Mouse (Mus musculus) c-Kit-negative CD71-positive TER-119-positive erythroid progenitor cells, embryonic 14.5 days (primary cell): ENCODE results near the gene Manba.
"Not testable (repeated sequence)": the region's sequence is repeated elsewhere in the genome, so short reads cannot be mapped to it uniquely, and the experiment has no call there.

ENCODE experiments used
- DNase-seq: peaks from one replicate; pipeline ENCODE4 v3.0.0-alpha.2; 2013; ENCODE audit warnings: low read depth, low spot score

The Manba gene

GRCm38 (mm10) chr3:135485128-135485899 is at the start of gene Manba:
Gene Manba, plus strand, starts transcription at chr3:135485611.
- no peak for DNase-seq

GRCm38 (mm10) chr3:135436901-135437616 is 48.4 kb upstream of the Manba start:
- no peak for DNase-seq

- DNase-seq: peak; percentile 94
These were observed 47.5 kb upstream of the Manba start, which contains the start of gene Ube2d3 for GRCm38 (mm10) chr3:135437758-135438495. Gene Ube2d3, plus strand, starts transcription at chr3:135438149.

- peak; percentile 72 for DNase-seq
These were observed 46.9 kb upstream of the Manba start for GRCm38 (mm10) chr3:135438531-135438912.

GRCm38 (mm10) chr3:135438913-135439531 is 46.4 kb upstream of the Manba start:
- peak; percentile 62 for DNase-seq

GRCm38 (mm10) chr3:135439651-135440050 is 45.8 kb upstream of the Manba start:
- no peak for DNase-seq

GRCm38 (mm10) chr3:135440221-135440620 is 45.2 kb upstream of the Manba start:
- DNase-seq: peak; percentile 64

GRCm38 (mm10) chr3:135440621-135441020 is 44.8 kb upstream of the Manba start:
- DNase-seq: no peak

- DNase-seq: no peak
These were observed 40.5 kb upstream of the Manba start for GRCm38 (mm10) chr3:135444930-135445329.

GRCm38 (mm10) chr3:135458981-135459380 is 26.4 kb upstream of the Manba start:
- DNase-seq: no peak

GRCm38 (mm10) chr3:135468402-135468801 is 17.0 kb upstream of the Manba start:
- no peak for DNase-seq

GRCm38 (mm10) chr3:135469146-135469545 is 16.3 kb upstream of the Manba start:
- DNase-seq: no peak

GRCm38 (mm10) chr3:135469974-135470373 is 15.4 kb upstream of the Manba start:
- no peak for DNase-seq

GRCm38 (mm10) chr3:135470823-135471222 is 14.6 kb upstream of the Manba start:
- DNase-seq: no peak

- no peak for DNase-seq
These were observed 10.4 kb upstream of the Manba start for GRCm38 (mm10) chr3:135475025-135475424.

- no peak for DNase-seq
These were observed 9.1 kb upstream of the Manba start for GRCm38 (mm10) chr3:135476286-135476685.

- no peak for DNase-seq
These were observed 8.4 kb upstream of the Manba start for GRCm38 (mm10) chr3:135476977-135477376.

GRCm38 (mm10) chr3:135479090-135479489 is 6.3 kb upstream of the Manba start:
- DNase-seq: not testable (repeated sequence)

GRCm38 (mm10) chr3:135480767-135481166 is 4.6 kb upstream of the Manba start:
- no peak for DNase-seq

GRCm38 (mm10) chr3:135481608-135482007 is 3.8 kb upstream of the Manba start:
- no peak for DNase-seq

GRCm38 (mm10) chr3:135484650-135485049 is 761 bp upstream of the Manba start:
- not testable (repeated sequence) for DNase-seq

GRCm38 (mm10) chr3:135485900-135486241 is 460 bp downstream of the Manba start:
- no peak for DNase-seq
